Mouse (Mus musculus): ENCODE measurements around the gene St7. TPM values are rescaled to one million over a fixed set of nuclear protein-coding genes. Genes with fewer than 3 reads are reported as not detected.

St7 gene
- polyA plus RNA-seq, 1 experiment: 8.4 TPM

DNA sequence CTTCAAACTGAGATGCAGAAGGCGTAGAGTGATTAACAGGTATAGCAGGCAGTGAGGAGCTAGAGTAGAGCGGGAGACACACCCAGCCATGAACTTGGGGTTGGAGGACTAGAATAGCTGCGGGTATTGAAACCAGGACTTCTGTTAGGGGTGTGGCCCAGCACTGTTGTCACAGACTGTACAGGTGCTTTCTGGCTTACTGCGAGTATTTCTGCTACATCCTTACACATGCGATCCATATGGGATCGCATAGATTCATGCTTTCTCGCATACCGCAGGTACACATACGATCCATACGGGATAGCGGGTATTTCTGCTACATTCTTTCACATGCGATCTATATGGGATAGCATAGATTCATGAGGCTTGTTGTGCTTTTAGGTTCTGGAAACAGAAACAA is 24.4 kb upstream of the St7 start:
- no peaks in the 10 kb centered on the region for H3K27me3 ChIP-seq (ENCODE audit: control insufficient read depth, insufficient read depth, insufficient read length)
- no peak overlapping the region for H3K4me3 ChIP-seq
- H3K79me2 ChIP-seq (ENCODE audit: control insufficient read depth, insufficient read depth): no peaks in the 10 kb centered on the region
- peak overlapping the region; percentile 10 for H3K4me2 ChIP-seq (ENCODE audit: low read depth)
- no peak overlapping the region for H3ac ChIP-seq (ENCODE audit: control insufficient read depth, insufficient read length)
- H3K36me3 ChIP-seq (ENCODE audit: control insufficient read depth, insufficient read depth): peaks cover 49% of the 10 kb centered on the region
- TF ChIP-seq TCF3 (IDR thresholded peaks at IDR 0.05; ENCODE audit: insufficient read length, low read depth): no peak
- no peak for TF ChIP-seq USF1 (IDR thresholded peaks at IDR 0.05; ENCODE audit: low read depth)
- no peak for TF ChIP-seq MAX (IDR thresholded peaks at IDR 0.05; ENCODE audit: low read depth)
- TF ChIP-seq POLR2AphosphoS2 (IDR thresholded peaks at IDR 0.05; ENCODE audit: insufficient read length, low read depth): peak; percentile 60
- no peak for TF ChIP-seq E2F4 (IDR thresholded peaks at IDR 0.05; ENCODE audit: insufficient read depth)
- no peak for TF ChIP-seq MYOG (IDR thresholded peaks at IDR 0.05; ENCODE audit: control insufficient read depth in 1 of 3, insufficient read depth in 1 of 3, insufficient read length in 2 of 3, low read depth in 2 of 3)

- Histone ChIP-seq H3ac (ENCODE audit: control insufficient read depth, insufficient read length) (no peak overlapping the region), H3K36me3 (ENCODE audit: control insufficient read depth, insufficient read depth) (peaks cover 35% of the 10 kb centered on the region), H3K4me3 (no peak overlapping the region), H3K27me3 (ENCODE audit: control insufficient read depth, insufficient read depth, insufficient read length) (no peaks in the 10 kb centered on the region), H3K79me2 (ENCODE audit: control insufficient read depth, insufficient read depth) (no peaks in the 10 kb centered on the region), H3K4me2 (ENCODE audit: low read depth) (no peak overlapping the region)
- no peak for TF ChIP-seq MAX (IDR thresholded peaks at IDR 0.05; ENCODE audit: low read depth)
Measured at GRCm38 (mm10) chr6:17669826-17670225, 22.9 kb upstream of the St7 start.

GRCm38 (mm10) chr6:17675019-17675756 is 17.5 kb upstream of the St7 start:
- H3K79me2 ChIP-seq (ENCODE audit: control insufficient read depth, insufficient read depth): no peaks in the 10 kb centered on the region
- H3K4me2 ChIP-seq (ENCODE audit: low read depth): no peak overlapping the region

GRCm38 (mm10) chr6:17677008-17677407 is 15.7 kb upstream of the St7 start:
- Histone ChIP-seq H3K4me3 (no peak overlapping the region), H3K36me3 (ENCODE audit: control insufficient read depth, insufficient read depth) (no peaks in the 10 kb centered on the region), H3K4me2 (ENCODE audit: low read depth) (no peak overlapping the region), H3ac (ENCODE audit: control insufficient read depth, insufficient read length) (no peak overlapping the region), H3K79me2 (ENCODE audit: control insufficient read depth, insufficient read depth) (no peaks in the 10 kb centered on the region), H3K27me3 (ENCODE audit: control insufficient read depth, insufficient read depth, insufficient read length) (no peaks in the 10 kb centered on the region)
- TF ChIP-seq TCF3 (IDR thresholded peaks at IDR 0.05; ENCODE audit: insufficient read length, low read depth): no peak
- no peak for TF ChIP-seq USF1 (IDR thresholded peaks at IDR 0.05; ENCODE audit: low read depth)
- no peak for TF ChIP-seq SRF (IDR thresholded peaks at IDR 0.05; ENCODE audit: control insufficient read depth, insufficient read length, low read depth)
- TF ChIP-seq MYOG (IDR thresholded peaks at IDR 0.05; ENCODE audit: control insufficient read depth in 1 of 3, insufficient read depth in 1 of 3, insufficient read length in 2 of 3, low read depth in 2 of 3): no peak
- TF ChIP-seq CEBPB (IDR thresholded peaks at IDR 0.05; ENCODE audit: insufficient read depth, poor library complexity, severe bottlenecking): no peak
- TF ChIP-seq POLR2A (IDR thresholded peaks at IDR 0.05; ENCODE audit: insufficient read length, low read depth): no peak
- TF ChIP-seq POLR2AphosphoS2 (IDR thresholded peaks at IDR 0.05; ENCODE audit: insufficient read length, low read depth): no peak
- TF ChIP-seq MYOD1 (IDR thresholded peaks at IDR 0.05; ENCODE audit: control insufficient read depth in 1 of 3, insufficient read length in 2 of 3, low read depth in 2 of 3): no peak
- TF ChIP-seq TCF12 (IDR thresholded peaks at IDR 0.05; ENCODE audit: insufficient read depth, poor library complexity, severe bottlenecking): no peak
- no peak for TF ChIP-seq MAX (IDR thresholded peaks at IDR 0.05; ENCODE audit: low read depth)
- no peak for TF ChIP-seq REST (IDR thresholded peaks at IDR 0.05; ENCODE audit: insufficient read depth, insufficient read length)
- TF ChIP-seq E2F4 (IDR thresholded peaks at IDR 0.05; ENCODE audit: insufficient read depth): no peak

More at GRCm38 (mm10) chr6:17675019-17675756, 17.5 kb upstream of the St7 start:
- Histone ChIP-seq H3K36me3 (ENCODE audit: control insufficient read depth, insufficient read depth) (peaks cover 5% of the 10 kb centered on the region), H3K27me3 (ENCODE audit: control insufficient read depth, insufficient read depth, insufficient read length) (no peaks in the 10 kb centered on the region), H3ac (ENCODE audit: control insufficient read depth, insufficient read length) (no peak overlapping the region), H3K4me3 (no peak overlapping the region)
- TF ChIP-seq MAX (IDR thresholded peaks at IDR 0.05; ENCODE audit: low read depth) (no peak), USF1 (IDR thresholded peaks at IDR 0.05; ENCODE audit: low read depth) (no peak), TCF12 (IDR thresholded peaks at IDR 0.05; ENCODE audit: insufficient read depth, poor library complexity, severe bottlenecking) (no peak), SRF (IDR thresholded peaks at IDR 0.05; ENCODE audit: control insufficient read depth, insufficient read length, low read depth) (no peak), TCF3 (IDR thresholded peaks at IDR 0.05; ENCODE audit: insufficient read length, low read depth) (no peak), MYOD1 (IDR thresholded peaks at IDR 0.05; ENCODE audit: control insufficient read depth in 1 of 3, insufficient read length in 2 of 3, low read depth in 2 of 3) (no peak), E2F4 (IDR thresholded peaks at IDR 0.05; ENCODE audit: insufficient read depth) (no peak), CEBPB (IDR thresholded peaks at IDR 0.05; ENCODE audit: insufficient read depth, poor library complexity, severe bottlenecking) (no peak), MYOG (IDR thresholded peaks at IDR 0.05; ENCODE audit: control insufficient read depth in 1 of 3, insufficient read depth in 1 of 3, insufficient read length in 2 of 3, low read depth in 2 of 3) (no peak), POLR2AphosphoS2 (IDR thresholded peaks at IDR 0.05; ENCODE audit: insufficient read length, low read depth) (no peak), POLR2A (IDR thresholded peaks at IDR 0.05; ENCODE audit: insufficient read length, low read depth) (no peak), REST (IDR thresholded peaks at IDR 0.05; ENCODE audit: insufficient read depth, insufficient read length) (no peak)

DNA sequence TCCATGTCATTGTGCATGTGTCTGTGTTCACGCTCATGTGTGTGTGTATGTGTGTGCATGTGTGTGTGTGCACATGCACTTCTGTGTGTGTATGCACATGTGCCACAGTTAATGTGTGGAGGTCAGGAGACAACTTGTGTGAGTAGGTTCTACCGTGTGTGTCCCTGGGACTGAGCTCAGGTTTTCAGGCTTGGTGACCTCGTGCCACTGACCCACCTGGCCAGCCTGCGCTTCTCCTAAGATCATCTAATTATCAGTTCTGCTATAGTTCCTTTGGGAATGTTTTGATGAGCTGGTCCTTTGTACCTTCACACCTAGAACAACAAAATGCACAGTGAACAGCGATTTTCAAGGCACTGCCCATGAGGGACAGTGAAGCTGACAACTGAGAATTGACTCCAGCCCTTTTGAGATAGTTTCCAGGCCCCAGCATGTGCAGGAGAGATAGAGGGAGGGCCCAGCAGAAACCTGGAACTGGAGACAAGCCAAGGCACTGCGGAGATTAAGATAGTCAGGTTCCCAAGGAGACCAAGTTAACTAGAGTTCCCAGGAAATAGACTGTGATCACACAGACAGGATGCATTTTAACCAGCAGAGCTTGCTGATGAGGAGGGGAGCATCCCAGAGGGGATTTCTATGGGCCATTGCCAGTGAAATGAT is 12.3 kb upstream of the St7 start:
- Histone ChIP-seq H3K27me3 (ENCODE audit: control insufficient read depth, insufficient read depth, insufficient read length) (no peaks in the 10 kb centered on the region), H3ac (ENCODE audit: control insufficient read depth, insufficient read length) (no peak overlapping the region), H3K4me3 (no peak overlapping the region), H3K4me2 (ENCODE audit: low read depth) (no peak overlapping the region), H3K79me2 (ENCODE audit: control insufficient read depth, insufficient read depth) (no peaks in the 10 kb centered on the region), H3K36me3 (ENCODE audit: control insufficient read depth, insufficient read depth) (no peaks in the 10 kb centered on the region)
- TF ChIP-seq E2F4 (IDR thresholded peaks at IDR 0.05; ENCODE audit: insufficient read depth) (no peak), POLR2A (IDR thresholded peaks at IDR 0.05; ENCODE audit: insufficient read length, low read depth) (no peak), MYOG (IDR thresholded peaks at IDR 0.05; ENCODE audit: control insufficient read depth in 1 of 3, insufficient read depth in 1 of 3, insufficient read length in 2 of 3, low read depth in 2 of 3) (no peak), TCF12 (IDR thresholded peaks at IDR 0.05; ENCODE audit: insufficient read depth, poor library complexity, severe bottlenecking) (no peak), REST (IDR thresholded peaks at IDR 0.05; ENCODE audit: insufficient read depth, insufficient read length) (no peak)
